Mouse (Mus musculus): ENCODE measurements around the gene Ifi35. TPM values are rescaled to one million over a fixed set of nuclear protein-coding genes. Genes with fewer than 3 reads are reported as not detected.
A peak's percentile ranks its signal among the peaks of the same experiment; 100 is the strongest.

Ifi35 gene
- 6.2 and 6.3 TPM in 2 replicates for polyA plus RNA-seq (2012; rRNA removed)

DNA sequence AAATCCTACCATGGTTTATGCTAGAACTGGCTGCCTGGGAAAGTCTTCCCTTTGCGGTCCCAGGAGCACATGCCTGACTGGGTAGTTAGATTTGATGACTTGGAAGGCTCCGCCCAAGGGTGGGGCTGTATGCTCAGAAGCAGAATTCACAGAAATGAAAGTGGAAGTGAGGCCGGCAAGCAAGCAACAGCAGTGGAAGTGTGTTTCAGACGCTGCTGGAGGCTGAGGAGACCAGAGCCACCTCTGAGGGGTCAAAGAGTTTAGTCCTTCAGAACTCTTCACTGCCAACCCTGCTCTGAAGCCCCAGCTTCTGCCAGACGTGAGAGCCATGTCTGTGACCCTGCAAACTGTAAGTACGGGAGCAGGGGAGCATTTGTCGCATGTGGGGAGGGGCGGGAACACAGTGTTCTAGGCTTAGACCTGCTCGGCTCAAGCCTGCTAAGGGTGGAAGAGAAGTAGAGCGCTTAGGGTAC lies at the start of gene Ifi35:
Gene Ifi35 (plus strand): TSS at position 134 of the 473 bp plus-strand sequence.
- Histone ChIP-seq H3K4me1 (ENCODE audit: control insufficient read depth, insufficient read depth, low read length) (no peaks in the 10 kb centered on the region), H3K27me3 (ENCODE audit: control insufficient read depth, insufficient read depth, low read length) (no peaks in the 10 kb centered on the region), H3K4me3 (replicated peaks; ENCODE audit: insufficient read depth, low read depth, low read length) (no peak within 1 kb of the TSS), H3K27ac (ENCODE audit: insufficient read depth, low read length) (no peak within 1 kb of the TSS)
- DNase-seq = no peak
- TF ChIP-seq CTCF (IDR thresholded peaks at IDR 0.05; ENCODE audit: borderline replicate concordance, insufficient read depth, low read depth, low read length) = no peak
- TF ChIP-seq POLR2A (IDR thresholded peaks at IDR 0.05; ENCODE audit: borderline replicate concordance, insufficient read depth, low read length) = no peak
- WGBS = 31% methylated on average over 10 of the region's 10 CpGs

GRCm38 (mm10) chr11:101415306-101415705 lies 32.9 kb upstream of the Ifi35 start:
- H3K27me3 ChIP-seq (ENCODE audit: control insufficient read depth, insufficient read depth, low read length) = no peaks in the 10 kb centered on the region
- TF ChIP-seq POLR2A (IDR thresholded peaks at IDR 0.05; ENCODE audit: borderline replicate concordance, insufficient read depth, low read length) = no peak
- no peak for TF ChIP-seq CTCF (IDR thresholded peaks at IDR 0.05; ENCODE audit: borderline replicate concordance, insufficient read depth, low read depth, low read length)
- no peak overlapping the region for H3K4me3 ChIP-seq (replicated peaks; ENCODE audit: insufficient read depth, low read depth, low read length)
- WGBS = 72% methylated on average over 2 of the region's 2 CpGs
- H3K4me1 ChIP-seq (ENCODE audit: control insufficient read depth, insufficient read depth, low read length) = no peaks in the 10 kb centered on the region
- no peak for DNase-seq
- H3K27ac ChIP-seq (ENCODE audit: insufficient read depth, low read length) = no peak overlapping the region

- no peaks in the 10 kb centered on the region for H3K27me3 ChIP-seq (ENCODE audit: control insufficient read depth, insufficient read depth, low read length)
- no peaks in the 10 kb centered on the region for H3K4me1 ChIP-seq (ENCODE audit: control insufficient read depth, insufficient read depth, low read length)
- peak overlapping the region; percentile 55; the same call in 1 of the 2 replicates for H3K27ac ChIP-seq (ENCODE audit: insufficient read depth, low read length)
- H3K4me3 ChIP-seq (replicated peaks; ENCODE audit: insufficient read depth, low read depth, low read length) = peak overlapping the region; percentile 90
- DNase-seq = no peak
- TF ChIP-seq POLR2A (IDR thresholded peaks at IDR 0.05; ENCODE audit: borderline replicate concordance, insufficient read depth, low read length) (no peak), CTCF (IDR thresholded peaks at IDR 0.05; ENCODE audit: borderline replicate concordance, insufficient read depth, low read depth, low read length) (no peak)
- WGBS = 1% methylated on average over 11 of the region's 11 CpGs
Observed at GRCm38 (mm10) chr11:101416433-101417100, 31.6 kb upstream of the Ifi35 start.

GRCm38 (mm10) chr11:101417101-101417855 lies 30.9 kb upstream of the Ifi35 start, which contains the start of gene Aarsd1:
Aarsd1 (minus strand) TSS chr11:101417615.
- H3K4me3 ChIP-seq (replicated peaks; ENCODE audit: insufficient read depth, low read depth, low read length) = peak within 1 kb of the TSS; percentile 90
- peak within 1 kb of the TSS; percentile 60 for H3K27ac ChIP-seq (ENCODE audit: insufficient read depth, low read length)
- TF ChIP-seq CTCF (IDR thresholded peaks at IDR 0.05; ENCODE audit: borderline replicate concordance, insufficient read depth, low read depth, low read length) = no peak
- TF ChIP-seq POLR2A (IDR thresholded peaks at IDR 0.05; ENCODE audit: borderline replicate concordance, insufficient read depth, low read length) = peak; percentile 77
- DNase-seq = peak; percentile 90 to 95
- under 1% methylated on average over 45 of the region's 45 CpGs for WGBS
- no peaks in the 10 kb centered on the region for H3K27me3 ChIP-seq (ENCODE audit: control insufficient read depth, insufficient read depth, low read length)
- no peaks in the 10 kb centered on the region for H3K4me1 ChIP-seq (ENCODE audit: control insufficient read depth, insufficient read depth, low read length)

DNA sequence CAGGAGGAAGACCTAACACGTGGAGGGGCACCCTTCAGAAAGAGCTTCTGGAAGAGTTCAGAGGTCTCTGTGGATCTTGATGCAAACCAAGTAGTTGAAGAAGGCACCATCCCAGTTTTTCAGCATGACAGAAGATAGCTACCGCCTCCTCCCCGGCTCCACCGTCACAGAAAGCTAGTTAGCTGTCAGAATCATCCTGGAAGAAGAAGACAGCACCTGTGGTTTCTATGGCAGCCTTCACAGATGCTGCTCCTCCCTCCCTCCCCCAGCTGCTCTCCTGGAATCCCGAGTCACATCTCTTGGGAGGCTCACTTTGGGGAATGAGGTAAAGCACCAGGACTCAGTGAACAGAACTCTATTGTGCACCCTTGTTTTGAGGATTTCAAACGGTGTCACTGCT lies 29.2 kb upstream of the Ifi35 start:
- WGBS = 48% methylated on average over 6 of the region's 6 CpGs
- H3K27ac ChIP-seq (ENCODE audit: insufficient read depth, low read length) = no peak overlapping the region
- DNase-seq = no peak
- no peak for TF ChIP-seq CTCF (IDR thresholded peaks at IDR 0.05; ENCODE audit: borderline replicate concordance, insufficient read depth, low read depth, low read length)
- no peak for TF ChIP-seq POLR2A (IDR thresholded peaks at IDR 0.05; ENCODE audit: borderline replicate concordance, insufficient read depth, low read length)
- no peaks in the 10 kb centered on the region; the same call in 1 of the 2 replicates for H3K4me1 ChIP-seq (ENCODE audit: control insufficient read depth, insufficient read depth, low read length)
- no peaks in the 10 kb centered on the region for H3K27me3 ChIP-seq (ENCODE audit: control insufficient read depth, insufficient read depth, low read length)
- H3K4me3 ChIP-seq (replicated peaks; ENCODE audit: insufficient read depth, low read depth, low read length) = no peak overlapping the region

- TF ChIP-seq CTCF (IDR thresholded peaks at IDR 0.05; ENCODE audit: borderline replicate concordance, insufficient read depth, low read depth, low read length) = no peak
- no peak for TF ChIP-seq POLR2A (IDR thresholded peaks at IDR 0.05; ENCODE audit: borderline replicate concordance, insufficient read depth, low read length)
- Histone ChIP-seq H3K27ac (ENCODE audit: insufficient read depth, low read length) (no peak overlapping the region), H3K4me1 (ENCODE audit: control insufficient read depth, insufficient read depth, low read length) (peaks cover 4% of the 10 kb centered on the region), H3K27me3 (ENCODE audit: control insufficient read depth, insufficient read depth, low read length) (no peaks in the 10 kb centered on the region), H3K4me3 (replicated peaks; ENCODE audit: insufficient read depth, low read depth, low read length) (no peak overlapping the region)
- WGBS = 33% methylated on average over 3 of the region's 3 CpGs
- DNase-seq = no peak
Observed at GRCm38 (mm10) chr11:101419610-101420009, 28.6 kb upstream of the Ifi35 start.

DNA sequence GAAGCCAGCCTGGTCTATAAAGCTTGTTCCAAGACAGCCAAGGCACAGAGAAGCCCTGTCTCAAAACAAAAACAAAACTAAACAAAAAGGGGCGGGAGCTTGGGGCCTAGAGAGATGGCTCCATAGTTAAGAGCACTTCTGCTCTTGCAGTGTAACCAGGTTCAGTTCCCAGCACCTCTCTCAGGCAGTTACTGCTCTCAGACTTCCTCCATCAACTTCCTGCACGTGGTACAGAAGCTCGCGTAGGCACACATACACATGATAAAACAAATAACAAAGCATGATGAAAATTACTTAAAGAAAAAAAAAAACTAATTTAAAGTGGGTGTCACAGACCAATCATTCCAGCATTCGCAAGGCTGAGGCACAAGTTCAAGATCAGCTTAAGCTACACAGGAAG lies 28.1 kb upstream of the Ifi35 start:
- no peak for TF ChIP-seq CTCF (IDR thresholded peaks at IDR 0.05; ENCODE audit: borderline replicate concordance, insufficient read depth, low read depth, low read length)
- TF ChIP-seq POLR2A (IDR thresholded peaks at IDR 0.05; ENCODE audit: borderline replicate concordance, insufficient read depth, low read length) = no peak
- WGBS = 91% methylated on average over 5 of the region's 5 CpGs

More for the DNA sequence above, 28.1 kb upstream of the Ifi35 start:
- H3K27me3 ChIP-seq (ENCODE audit: control insufficient read depth, insufficient read depth, low read length) = no peaks in the 10 kb centered on the region
- H3K4me1 ChIP-seq (ENCODE audit: control insufficient read depth, insufficient read depth, low read length) = peaks cover 4% of the 10 kb centered on the region
- H3K27ac ChIP-seq (ENCODE audit: insufficient read depth, low read length) = no peak overlapping the region
- H3K4me3 ChIP-seq (replicated peaks; ENCODE audit: insufficient read depth, low read depth, low read length) = no peak overlapping the region
- no peak for DNase-seq

Data from cerebellum, adult 2 months (tissue).